Mouse (Mus musculus) liver, embryonic 11.5 days (tissue): ENCODE measurements around the gene Aida. TPM values are rescaled to one million over a fixed set of nuclear protein-coding genes. Genes with fewer than 3 reads are reported as not detected.

ENCODE experiments used
- ATAC-seq: fragments of 200-750 bp; cut with Nextera tagmentation; replicated peaks from 2 replicates; pipeline ENCODE4 v1.8.0; 2017; ENCODE audit warnings: moderate number of reproducible peaks, mild to moderate bottlenecking, moderate TSS enrichment, moderate library complexity; ENCODE audit not compliant: low FRiP score
- DNase-seq: peaks from one replicate; pipeline ENCODE4 v3.0.0-alpha.2; 2017; ENCODE audit warnings: low spot score
- H3K27ac ChIP-seq: fragments of 300-500 bp; sonication (generic); 2 replicates; pipeline ENCODE4 v1.5.1; 2014; ENCODE audit warnings: mild to moderate bottlenecking, low read depth, low read length, control low read depth
- H3K27me3 ChIP-seq: fragments of 300-500 bp; sonication (generic); replicated peaks from 2 replicates; pipeline ENCODE4 v1.6.1; 2014; ENCODE audit warnings: low read length, mixed read lengths; ENCODE audit not compliant: control insufficient read depth, insufficient read depth
- H3K36me3 ChIP-seq: fragments of 300-500 bp; sonication (generic); 2 replicates; pipeline ENCODE4 v1.6.1; 2014; ENCODE audit warnings: mild to moderate bottlenecking, low read length, moderate library complexity, mixed read lengths; ENCODE audit not compliant: control insufficient read depth, insufficient read depth
- H3K4me1 ChIP-seq: fragments of 300-500 bp; sonication (generic); replicated peaks from 2 replicates; pipeline ENCODE4 v1.6.1; 2014; ENCODE audit warnings: low read length, mixed read lengths; ENCODE audit not compliant: control insufficient read depth, insufficient read depth
- H3K4me2 ChIP-seq: fragments of 300-500 bp; sonication (generic); 2 replicates; pipeline ENCODE4 v1.6.1; 2014; ENCODE audit warnings: mild to moderate bottlenecking, control low read depth, moderate library complexity
- H3K4me3 ChIP-seq: fragments of 300-500 bp; sonication (generic); 2 replicates; pipeline ENCODE4 v1.5.1; 2014; ENCODE audit warnings: low read depth, low read length, control low read depth
- H3K9ac ChIP-seq: fragments of 300-500 bp; sonication (generic); 2 replicates; pipeline ENCODE4 v1.6.1; 2014; ENCODE audit warnings: low read depth, low read length, control low read depth
- H3K9me3 ChIP-seq: fragments of 300-500 bp; sonication (generic); 2 replicates; pipeline ENCODE4 v1.6.1; 2016; ENCODE audit warnings: low read length, inconsistent platforms, mixed read lengths; ENCODE audit not compliant: control insufficient read depth
- WGBS: fragments of 180-500 bp; shearing (Covaris S2); extraction: QIAGEN DNeasy Blood & Tissue Kit; methylation state at CpG from one replicate; pipeline ENCODE4 v1.1.7; 2014; 5-methylcytosine and 5-hydroxymethylcytosine counted together
- polyA plus RNA-seq: library from polyadenylated mRNA; unstranded; fragments of >200 nt; fragmentation: Nextera tagmentation; extraction: Ambion mirVana; gene quantifications from 2 replicates; pipeline ENCODE4 v1.2.1, GENCODE M21; 2014

The Aida gene
- 17.6 and 21.1 TPM in 2 replicates for polyA plus RNA-seq

DNA sequence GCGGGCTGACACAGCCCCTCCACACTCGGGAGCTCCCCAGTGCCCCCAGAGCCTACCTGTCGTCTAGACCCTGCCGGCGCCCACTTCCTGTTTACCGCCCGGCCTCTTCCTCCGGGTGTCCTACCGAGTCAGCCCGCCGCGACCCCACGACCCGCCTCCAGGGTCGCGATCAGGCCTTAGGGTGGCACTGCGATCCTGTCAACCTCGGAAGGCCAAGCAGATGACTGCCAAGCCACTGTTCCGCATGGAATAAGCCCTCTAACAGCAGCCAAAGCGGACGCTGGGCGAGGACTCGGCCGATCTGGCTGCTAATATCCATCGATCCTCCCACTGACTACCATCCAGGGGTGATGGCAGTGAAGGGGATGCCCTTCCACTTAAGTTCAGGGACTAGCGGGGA is at the start of gene Aida:
Gene Aida, plus strand, starts transcription at position 126 of the 400 bp plus-strand sequence.
- WGBS = under 1% methylated on average over 26 of the region's 26 CpGs
- H3K9me3 ChIP-seq = no peaks in the 10 kb centered on the region
- H3K27me3 ChIP-seq = no peaks in the 10 kb centered on the region
- H3K9ac ChIP-seq = peak within 1 kb of the TSS; percentile 54
- ATAC-seq (peak; percentile 10; the same call in 1 of the 2 replicates), DNase-seq (no peak)
- H3K27ac ChIP-seq = 0 out of 2 replicates have a peak within 1 kb of the TSS, but pooled peaks have one; percentile 36
- H3K36me3 ChIP-seq = no peaks in the 10 kb centered on the region
- no peaks in the 10 kb centered on the region for H3K4me1 ChIP-seq
- H3K4me2 ChIP-seq = peak within 1 kb of the TSS; percentile 60
- peak within 1 kb of the TSS; percentile 57 for H3K4me3 ChIP-seq

- no peak for DNase-seq
- Histone ChIP-seq H3K36me3 (no peaks in the 10 kb centered on the region), H3K27me3 (no peaks in the 10 kb centered on the region), H3K9me3 (no peaks in the 10 kb centered on the region), H3K4me2 (no peak overlapping the region), H3K4me1 (peaks cover 3% of the 10 kb centered on the region), H3K27ac (no peak overlapping the region), H3K4me3 (no peak overlapping the region), H3K9ac (no peak overlapping the region)
- peak; percentile 71 for ATAC-seq
- WGBS = 19% methylated on average over 1 of the region's 1 CpGs
These were observed 48.2 kb upstream of the Aida start for GRCm38 (mm10) chr1:183248144-183248543.

DNA sequence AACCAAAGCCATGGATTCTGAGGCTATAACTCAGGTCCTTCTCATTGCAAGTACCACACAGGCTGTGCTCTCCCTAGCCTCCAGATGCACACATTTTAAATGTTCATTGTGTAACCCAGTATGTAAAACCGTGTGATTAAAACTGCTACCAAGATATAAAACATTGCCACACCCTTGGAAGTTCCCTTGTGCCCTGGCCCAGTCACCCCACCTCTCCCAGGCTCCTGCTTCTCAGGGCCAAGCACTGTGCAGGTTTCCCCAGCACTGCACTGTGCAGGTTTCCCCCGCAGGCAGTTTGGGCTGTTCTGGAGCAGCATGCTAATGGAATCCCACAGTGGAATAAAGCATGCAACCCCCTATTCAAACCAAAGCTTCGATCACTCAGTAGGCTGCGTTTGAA is 45.8 kb upstream of the Aida start:
- 76% methylated on average over 4 of the region's 4 CpGs for WGBS
- no peak overlapping the region for H3K27ac ChIP-seq
- H3K4me1 ChIP-seq = peaks cover 3% of the 10 kb centered on the region
- H3K9ac ChIP-seq = no peak overlapping the region
- H3K36me3 ChIP-seq = no peaks in the 10 kb centered on the region
- no peaks in the 10 kb centered on the region for H3K27me3 ChIP-seq
- ATAC-seq (no peak), DNase-seq (no peak)
- H3K9me3 ChIP-seq = no peaks in the 10 kb centered on the region
- no peak overlapping the region for H3K4me3 ChIP-seq
- H3K4me2 ChIP-seq = no peak overlapping the region

DNA sequence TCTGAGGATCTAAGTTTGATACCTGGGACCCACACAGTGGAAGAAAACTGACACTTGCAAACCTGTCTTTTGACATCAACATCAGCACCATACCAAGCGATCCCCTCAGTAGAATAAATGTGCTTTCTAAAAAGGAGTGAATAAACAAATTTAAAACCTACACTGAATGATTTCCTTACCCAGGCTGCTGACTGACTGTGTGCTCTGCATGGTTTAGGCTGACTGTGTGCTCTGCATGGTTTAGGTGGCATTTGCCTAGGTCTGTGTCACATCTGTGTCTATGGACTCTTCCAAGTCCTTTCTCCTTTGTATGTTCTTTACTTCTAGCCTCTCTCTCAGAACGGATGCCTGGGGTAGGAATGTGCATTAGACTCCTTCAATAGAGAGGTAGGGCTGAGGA is 44.6 kb upstream of the Aida start:
- Histone ChIP-seq H3K36me3 (no peaks in the 10 kb centered on the region), H3K9ac (no peak overlapping the region), H3K4me2 (no peak overlapping the region), H3K4me3 (no peak overlapping the region), H3K27me3 (no peaks in the 10 kb centered on the region), H3K4me1 (peaks cover 3% of the 10 kb centered on the region), H3K27ac (no peak overlapping the region), H3K9me3 (no peaks in the 10 kb centered on the region)
- no peak for DNase-seq
- 72% methylated on average over 2 of the region's 2 CpGs for WGBS
- ATAC-seq = no peak

GRCm38 (mm10) chr1:183252574-183252973 is 43.8 kb upstream of the Aida start:
- Histone ChIP-seq H3K27ac (no peak overlapping the region), H3K9ac (no peak overlapping the region), H3K9me3 (no peaks in the 10 kb centered on the region), H3K27me3 (no peaks in the 10 kb centered on the region), H3K4me1 (peaks cover 3% of the 10 kb centered on the region), H3K4me2 (no peak overlapping the region), H3K36me3 (no peaks in the 10 kb centered on the region), H3K4me3 (no peak overlapping the region)
- DNase-seq (no peak), ATAC-seq (no peak)
- WGBS = 64% methylated on average over 10 of the region's 10 CpGs

GRCm38 (mm10) chr1:183264145-183265008 is 32.0 kb upstream of the Aida start:
- Histone ChIP-seq H3K36me3 (no peaks in the 10 kb centered on the region), H3K4me3 (no peak overlapping the region), H3K9ac (no peak overlapping the region), H3K4me1 (no peaks in the 10 kb centered on the region; the same call in 1 of the 2 replicates), H3K27ac (no peak overlapping the region), H3K9me3 (no peaks in the 10 kb centered on the region), H3K27me3 (no peaks in the 10 kb centered on the region), H3K4me2 (peak overlapping the region; percentile 15; the same call in 1 of the 2 replicates)
- ATAC-seq = peak; percentile 68
- no peak for DNase-seq
- 70% methylated on average over 13 of the region's 13 CpGs for WGBS

DNA sequence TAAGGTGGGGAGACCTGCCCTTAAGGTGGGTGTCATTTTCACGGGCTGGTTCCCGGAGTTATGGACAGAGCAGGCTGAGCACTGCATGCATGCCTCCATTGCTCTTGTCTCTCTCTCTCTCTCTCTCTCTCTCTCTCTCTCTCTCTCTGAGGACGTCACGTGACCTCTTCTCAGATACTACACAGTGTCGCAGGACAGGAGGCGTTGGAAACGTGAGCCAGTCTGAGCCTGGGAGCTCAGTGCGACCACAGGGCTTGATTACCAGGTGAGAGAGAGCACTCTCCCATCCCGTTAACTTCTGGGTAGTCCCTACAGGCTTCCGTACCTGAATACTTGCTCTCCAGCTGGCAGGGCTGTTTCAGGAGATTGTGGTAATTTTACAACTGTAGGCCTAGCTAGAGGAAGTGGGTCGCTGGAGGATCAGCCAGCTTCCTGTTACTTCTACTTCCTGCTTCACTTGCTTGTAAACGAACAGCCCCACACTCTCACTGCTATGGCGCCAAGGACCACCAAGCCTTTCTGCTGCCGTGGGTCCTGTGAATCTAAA is 30.4 kb upstream of the Aida start:
- DNase-seq (no peak), ATAC-seq (peak; percentile 34; the same call in 1 of the 2 replicates)
- H3K27ac ChIP-seq = no peak overlapping the region
- no peaks in the 10 kb centered on the region for H3K9me3 ChIP-seq
- no peaks in the 10 kb centered on the region for H3K27me3 ChIP-seq
- 0 out of 2 replicates have a peak overlapping the region, but pooled peaks have one; percentile 7 for H3K4me2 ChIP-seq
- WGBS = 57% methylated on average over 14 of the region's 14 CpGs
- no peak overlapping the region for H3K4me3 ChIP-seq
- H3K9ac ChIP-seq = no peak overlapping the region
- no peaks in the 10 kb centered on the region; the same call in 1 of the 2 replicates for H3K4me1 ChIP-seq
- H3K36me3 ChIP-seq = no peaks in the 10 kb centered on the region

DNA sequence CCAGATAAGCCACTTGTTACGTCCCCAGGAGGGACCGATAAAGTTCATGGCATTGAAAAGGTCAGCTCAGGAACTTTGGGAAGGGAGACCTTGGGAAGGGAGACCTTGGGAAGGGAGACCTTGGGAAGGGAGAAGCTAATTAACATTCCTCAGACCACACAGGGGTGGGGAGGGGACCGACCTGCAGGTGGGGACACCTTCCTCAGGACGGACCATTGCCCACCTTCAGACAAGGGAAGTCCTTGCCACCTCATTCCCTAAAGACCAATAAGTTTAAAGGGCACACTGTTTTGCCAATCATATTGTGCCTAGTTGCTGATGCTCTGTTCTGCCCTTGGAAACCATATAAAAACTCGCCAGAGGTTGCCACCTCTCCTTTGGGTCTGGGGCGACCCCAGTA is 28.7 kb upstream of the Aida start:
- H3K9me3 ChIP-seq = no peaks in the 10 kb centered on the region
- 76% methylated on average over 6 of the region's 6 CpGs for WGBS
- no peaks in the 10 kb centered on the region for H3K36me3 ChIP-seq
- no peaks in the 10 kb centered on the region for H3K27me3 ChIP-seq
- no peak overlapping the region for H3K4me3 ChIP-seq
- H3K27ac ChIP-seq = no peak overlapping the region
- H3K4me1 ChIP-seq = no peaks in the 10 kb centered on the region; the same call in 1 of the 2 replicates
- ATAC-seq = no peak
- no peak overlapping the region for H3K4me2 ChIP-seq
- DNase-seq = no peak
- H3K9ac ChIP-seq = no peak overlapping the region
